9 mouse cellular contexts compared by ENCODE assay signal in genomic region chr6:124839805-124840204, GRCm38 (mm10). TPM values are rescaled to one million over a fixed set of nuclear protein-coding genes. Genes with fewer than 3 reads are reported as not detected.
DNase-seq lines count a peak whose midpoint lies in the region; ATAC-seq lines count a peak whose summit lies in the region.
"Had no signal": no experiment of that assay in that cellular context is flagged by ENCODE, and none has a peak within 500 bp of the region (broad histone marks: within the 10 kb centered on the region; RNA-seq: fewer than 3 reads in every experiment).

No protein-coding gene starts in this region.

- no peak for DNase-seq in kidney, postnatal 36 days
- no peak for DNase-seq in hindbrain, embryonic 14.5 days (ENCODE audit: low spot score)
- no peak for DNase-seq in lung, postnatal 10 days
- no peak for DNase-seq in ovary, adult 18-20 months (ENCODE audit: low spot score)
- no peak for DNase-seq in embryo, embryonic 9.5 days (ENCODE audit: extremely low spot score)
- DNase-seq: layer of hippocampus, postnatal 36 days had no signal

- H3K4me3 ChIP-seq in kidney, embryonic 16.5 days (ENCODE audit: low read length): no peak overlapping the region
- no peak overlapping the region for H3K4me3 ChIP-seq in forebrain, embryonic 16.5 days (replicated peaks; ENCODE audit: low read length)
- H3K4me3 ChIP-seq in hindbrain, embryonic 14.5 days (replicated peaks; ENCODE audit: low read length): no peak overlapping the region
- H3K4me3 ChIP-seq in neural tube, embryonic 14.5 days (ENCODE audit: low read depth, low read length): no peak overlapping the region

- peak overlapping the region; percentile 62 for H3K9ac ChIP-seq in kidney, embryonic 16.5 days (replicated peaks; ENCODE audit: low read length)
- H3K9ac ChIP-seq in forebrain, embryonic 16.5 days (replicated peaks; ENCODE audit: low read depth, low read length): peak overlapping the region; percentile 25; the same call in 1 of the 2 replicates
- H3K9ac ChIP-seq in hindbrain, embryonic 14.5 days: 0 out of 2 replicates have a peak overlapping the region, but pooled peaks have one; percentile 34
- H3K9ac ChIP-seq in neural tube, embryonic 14.5 days (replicated peaks; ENCODE audit: low read depth, low read length): peak overlapping the region; percentile 8; the same call in 1 of the 2 replicates

- peak overlapping the region; percentile 36 for H3K4me2 ChIP-seq in kidney, embryonic 16.5 days (replicated peaks; ENCODE audit: low read depth, low read length)
- H3K4me2 ChIP-seq in forebrain, embryonic 16.5 days (ENCODE audit: low read length): no peak overlapping the region
- no peak overlapping the region for H3K4me2 ChIP-seq in hindbrain, embryonic 14.5 days (replicated peaks)
- H3K4me2 ChIP-seq in neural tube, embryonic 14.5 days (ENCODE audit: low read depth, low read length): no peak overlapping the region

- no peak overlapping the region for H3K27ac ChIP-seq in kidney, embryonic 16.5 days (ENCODE audit: low read length)
- no peak overlapping the region for H3K27ac ChIP-seq in forebrain, embryonic 16.5 days (ENCODE audit: low read length)
- no peak overlapping the region for H3K27ac ChIP-seq in hindbrain, embryonic 14.5 days
- H3K27ac ChIP-seq in neural tube, embryonic 14.5 days (ENCODE audit: low read depth, low read length): no peak overlapping the region

- peaks cover 5% of the 10 kb centered on the region for H3K36me3 ChIP-seq in kidney, embryonic 16.5 days (ENCODE audit: insufficient read depth, low read length)
- H3K36me3 ChIP-seq in forebrain, embryonic 16.5 days (ENCODE audit: control insufficient read depth, insufficient read depth): no peaks in the 10 kb centered on the region
- H3K36me3 ChIP-seq in hindbrain, embryonic 14.5 days (replicated peaks; ENCODE audit: control insufficient read depth, insufficient read depth): peaks cover 14% of the 10 kb centered on the region
- H3K36me3 ChIP-seq in neural tube, embryonic 14.5 days (ENCODE audit: control insufficient read depth, insufficient read depth, low read length): no peaks in the 10 kb centered on the region; the same call in 1 of the 2 replicates

- no peaks in the 10 kb centered on the region for H3K9me3 ChIP-seq in kidney, embryonic 16.5 days (ENCODE audit: low read length)
- H3K9me3 ChIP-seq in forebrain, embryonic 16.5 days (ENCODE audit: control insufficient read depth, low read length): no peaks in the 10 kb centered on the region
- H3K9me3 ChIP-seq in hindbrain, embryonic 14.5 days (ENCODE audit: control insufficient read depth, low read length): no peaks in the 10 kb centered on the region
- no peaks in the 10 kb centered on the region for H3K9me3 ChIP-seq in neural tube, embryonic 14.5 days (ENCODE audit: control insufficient read depth, low read length)

- H3K4me1 ChIP-seq in kidney, embryonic 16.5 days (ENCODE audit: insufficient read depth, low read length): peaks cover 16% of the 10 kb centered on the region
- no peaks in the 10 kb centered on the region for H3K4me1 ChIP-seq in forebrain, embryonic 16.5 days (replicated peaks; ENCODE audit: control insufficient read depth, insufficient read depth, low read length)
- no peaks in the 10 kb centered on the region; the same call in 1 of the 2 replicates for H3K4me1 ChIP-seq in hindbrain, embryonic 14.5 days (replicated peaks; ENCODE audit: control insufficient read depth, insufficient read depth, low read length)
- H3K4me1 ChIP-seq in neural tube, embryonic 14.5 days (ENCODE audit: control insufficient read depth, insufficient read depth, low read length): no peaks in the 10 kb centered on the region

- no peaks in the 10 kb centered on the region for H3K27me3 ChIP-seq in kidney, embryonic 16.5 days (ENCODE audit: insufficient read depth, low read length)
- H3K27me3 ChIP-seq in forebrain, embryonic 16.5 days (replicated peaks; ENCODE audit: control insufficient read depth, insufficient read depth, low read length): no peaks in the 10 kb centered on the region
- no peaks in the 10 kb centered on the region for H3K27me3 ChIP-seq in hindbrain, embryonic 14.5 days (ENCODE audit: control insufficient read depth, insufficient read depth, low read length)
- no peaks in the 10 kb centered on the region for H3K27me3 ChIP-seq in neural tube, embryonic 14.5 days (ENCODE audit: control insufficient read depth, insufficient read depth, low read length)

- peak; percentile 17 for ATAC-seq in kidney, embryonic 16.5 days (ENCODE audit: low FRiP score, low TSS enrichment)
- 0 out of 2 replicates have a peak, but pooled peaks have one; percentile 5 for ATAC-seq in forebrain, embryonic 16.5 days
- peak; percentile 21 for ATAC-seq in hindbrain, embryonic 14.5 days (ENCODE audit: low FRiP score)
- ATAC-seq in neural tube, embryonic 14.5 days (ENCODE audit: low read depth): no peak

- WGBS in kidney, embryonic 16.5 days: 5% methylated on average over 8 of the region's 8 CpGs
- 14% methylated on average over 8 of the region's 8 CpGs for WGBS in forebrain, embryonic 16.5 days
- WGBS in hindbrain, embryonic 14.5 days: 11% methylated on average over 8 of the region's 8 CpGs
- WGBS in neural tube, embryonic 14.5 days: 13% methylated on average over 8 of the region's 8 CpGs

RNA-seq across cellular contexts. Expression of gene Gnb3, which starts 0.3 kb away (rescaled TPM):
- 1.7 and 1.8 TPM in 2 replicates for polyA plus RNA-seq in kidney, embryonic 16.5 days (2015; fragmentation: Nextera tagmentation; extraction: Ambion mirVana)
- 0.42 and 0.75 TPM in 2 replicates for polyA plus RNA-seq in forebrain, embryonic 16.5 days (2015; fragmentation: Nextera tagmentation; extraction: Ambion mirVana)
- 0.21 and 1.2 TPM in 2 replicates for polyA plus RNA-seq in hindbrain, embryonic 14.5 days (2014; fragmentation: Nextera tagmentation; extraction: Ambion mirVana)
- polyA plus RNA-seq in neural tube, embryonic 14.5 days (2014; fragmentation: Nextera tagmentation; extraction: Ambion mirVana): 0.44 and 0.54 TPM in 2 replicates

RNA-seq across cellular contexts. Expression of gene Cdca3, which starts 10.5 kb away (rescaled TPM):
- polyA plus RNA-seq in kidney, embryonic 16.5 days (2015; fragmentation: Nextera tagmentation; extraction: Ambion mirVana): 187 and 193 TPM in 2 replicates
- 69.7 and 76.7 TPM in 2 replicates for polyA plus RNA-seq in forebrain, embryonic 16.5 days (2015; fragmentation: Nextera tagmentation; extraction: Ambion mirVana)
- polyA plus RNA-seq in hindbrain, embryonic 14.5 days (2014; fragmentation: Nextera tagmentation; extraction: Ambion mirVana): 29.3 and 36.2 TPM in 2 replicates
- polyA plus RNA-seq in neural tube, embryonic 14.5 days (2014; fragmentation: Nextera tagmentation; extraction: Ambion mirVana): 16.8 and 16.9 TPM in 2 replicates

RNA-seq across cellular contexts. Expression of gene Usp5, which starts 10.5 kb away (rescaled TPM):
- polyA plus RNA-seq in kidney, embryonic 16.5 days (2015; fragmentation: Nextera tagmentation; extraction: Ambion mirVana): 174 TPM in 2 replicates
- 203 and 216 TPM in 2 replicates for polyA plus RNA-seq in forebrain, embryonic 16.5 days (2015; fragmentation: Nextera tagmentation; extraction: Ambion mirVana)
- 180 and 182 TPM in 2 replicates for polyA plus RNA-seq in hindbrain, embryonic 14.5 days (2014; fragmentation: Nextera tagmentation; extraction: Ambion mirVana)
- polyA plus RNA-seq in neural tube, embryonic 14.5 days (2014; fragmentation: Nextera tagmentation; extraction: Ambion mirVana): 162 and 171 TPM in 2 replicates

RNA-seq across cellular contexts. Expression of gene P3h3, which starts 17.7 kb away (rescaled TPM):
- polyA plus RNA-seq in kidney, embryonic 16.5 days (2015; fragmentation: Nextera tagmentation; extraction: Ambion mirVana): 10.4 and 19.3 TPM in 2 replicates
- 13.0 and 16.8 TPM in 2 replicates for polyA plus RNA-seq in forebrain, embryonic 16.5 days (2015; fragmentation: Nextera tagmentation; extraction: Ambion mirVana)
- polyA plus RNA-seq in hindbrain, embryonic 14.5 days (2014; fragmentation: Nextera tagmentation; extraction: Ambion mirVana): 13.3 and 17.6 TPM in 2 replicates
- polyA plus RNA-seq in neural tube, embryonic 14.5 days (2014; fragmentation: Nextera tagmentation; extraction: Ambion mirVana): 19.1 and 23.7 TPM in 2 replicates

RNA-seq across cellular contexts. Expression of gene Gpr162, which starts 24.0 kb away (rescaled TPM):
- 1.1 and 1.4 TPM in 2 replicates for polyA plus RNA-seq in kidney, embryonic 16.5 days (2015; fragmentation: Nextera tagmentation; extraction: Ambion mirVana)
- polyA plus RNA-seq in forebrain, embryonic 16.5 days (2015; fragmentation: Nextera tagmentation; extraction: Ambion mirVana): 21.8 and 28.8 TPM in 2 replicates
- 16.6 and 17.6 TPM in 2 replicates for polyA plus RNA-seq in hindbrain, embryonic 14.5 days (2014; fragmentation: Nextera tagmentation; extraction: Ambion mirVana)
- polyA plus RNA-seq in neural tube, embryonic 14.5 days (2014; fragmentation: Nextera tagmentation; extraction: Ambion mirVana): 11.2 and 14.2 TPM in 2 replicates

Comparison
In these comparisons a context has a peak if more than half of its experiments do, and no peak if none do; other contexts are left out.
1. H3K9ac ChIP-seq: peak in every context shown above with its lines; median percentile 62 in kidney, embryonic 16.5 days; 34 in hindbrain, embryonic 14.5 days; 25 in forebrain, embryonic 16.5 days; 8 in neural tube, embryonic 14.5 days.